Mouse (Mus musculus): ENCODE measurements at regions not wholly inside any gene's neighbourhood (a gene's known extent, or its start where the extent isn't known, plus 50 kb on each side); places are given as distances from the start of the nearest gene placed in this dataset.
"Not testable (repeated sequence)": the region's sequence is repeated elsewhere in the genome, so short reads cannot be mapped to it uniquely, and the experiment has no call there.

- 56% methylated on average over 11 of the region's 11 CpGs for WGBS
- DNase-seq: no peak
- Histone ChIP-seq H3K4me1 (ENCODE audit: control insufficient read depth, insufficient read depth, low read length) (no peaks in the 10 kb centered on the region), H3K4me3 (replicated peaks; ENCODE audit: extremely low read depth, low read depth, low read length) (no peak overlapping the region)
- TF ChIP-seq CTCF (IDR thresholded peaks at IDR 0.05; ENCODE audit: insufficient read depth, low read length) (no peak), POLR2A (IDR thresholded peaks at IDR 0.05; ENCODE audit: borderline replicate concordance, extremely low read depth, low read depth, low read length) (no peak)
These were observed 59.9 kb upstream of the Bend4 start for GRCm38 (mm10) chr5:67487965-67488409.

DNA sequence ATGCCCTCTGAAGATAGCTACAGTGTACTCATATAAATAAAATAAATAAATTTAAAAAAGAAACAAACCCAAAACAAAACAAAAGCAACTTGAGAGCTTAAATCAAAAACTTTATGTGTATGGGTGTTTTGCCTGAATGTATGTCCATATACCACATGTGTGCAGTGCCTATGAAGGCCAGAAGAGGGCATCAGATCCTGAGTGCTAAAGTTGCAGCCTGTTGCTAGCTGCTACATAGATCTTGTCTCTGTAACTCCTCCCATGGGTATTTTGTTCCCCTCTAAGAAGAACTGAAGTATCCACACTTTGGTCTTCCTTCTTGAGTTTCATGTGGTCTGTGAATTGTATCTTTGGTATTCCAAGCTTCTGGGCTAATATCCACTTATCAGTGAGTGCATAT is 62.6 kb upstream of the Bend4 start:
- not testable (repeated sequence) for H3K4me1 ChIP-seq (ENCODE audit: control insufficient read depth, insufficient read depth, low read length); DNase-seq

GRCm38 (mm10) chr5:67492893-67493302 is 64.8 kb upstream of the Bend4 start:
- DNase-seq: no peak
- TF ChIP-seq POLR2A (IDR thresholded peaks at IDR 0.05; ENCODE audit: borderline replicate concordance, extremely low read depth, low read depth, low read length) (no peak), CTCF (IDR thresholded peaks at IDR 0.05; ENCODE audit: insufficient read depth, low read length) (no peak)
- no peaks in the 10 kb centered on the region for H3K4me1 ChIP-seq (ENCODE audit: control insufficient read depth, insufficient read depth, low read length)
- 31% methylated on average over 9 of the region's 9 CpGs for WGBS
- no peak overlapping the region for H3K4me3 ChIP-seq (replicated peaks; ENCODE audit: extremely low read depth, low read depth, low read length)

More for the DNA sequence above, 62.6 kb upstream of the Bend4 start:
- H3K4me3 ChIP-seq (replicated peaks; ENCODE audit: extremely low read depth, low read depth, low read length): not testable (repeated sequence)

- no peak for DNase-seq
- TF ChIP-seq POLR2A (IDR thresholded peaks at IDR 0.05; ENCODE audit: borderline replicate concordance, extremely low read depth, low read depth, low read length) (no peak), CTCF (IDR thresholded peaks at IDR 0.05; ENCODE audit: insufficient read depth, low read length) (no peak)
- H3K4me3 ChIP-seq (replicated peaks; ENCODE audit: extremely low read depth, low read depth, low read length): no peak overlapping the region
- H3K4me1 ChIP-seq (ENCODE audit: control insufficient read depth, insufficient read depth, low read length): no peaks in the 10 kb centered on the region
- WGBS: 78% methylated on average over 7 of the region's 7 CpGs
These were observed 68.6 kb upstream of the Bend4 start for GRCm38 (mm10) chr5:67496710-67497109.

DNA sequence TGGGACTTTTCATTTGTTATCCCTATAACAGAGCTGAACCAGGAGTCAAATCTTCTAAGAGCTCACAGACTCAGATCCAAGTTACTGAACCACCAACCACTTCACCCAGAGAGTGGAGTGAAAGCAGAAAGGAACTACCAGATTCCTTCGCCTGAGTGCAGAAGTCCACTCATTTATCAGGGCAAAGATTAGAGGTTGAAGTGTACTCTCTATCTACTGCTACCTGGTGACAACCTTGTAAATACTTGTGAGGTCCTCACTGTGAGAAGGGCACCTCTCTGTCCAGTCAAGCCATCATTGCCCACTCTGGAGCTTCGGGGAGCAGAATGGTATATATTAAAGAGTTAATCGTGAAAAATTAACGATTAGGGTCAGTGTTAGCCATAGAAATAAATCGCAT is 87.4 kb upstream of the Shisa3 start:
- H3K4me3 ChIP-seq (replicated peaks; ENCODE audit: extremely low read depth, low read depth, low read length): no peak overlapping the region
- 87% methylated on average over 5 of the region's 5 CpGs for WGBS
- no peak for TF ChIP-seq CTCF (IDR thresholded peaks at IDR 0.05; ENCODE audit: insufficient read depth, low read length)
- no peak for TF ChIP-seq POLR2A (IDR thresholded peaks at IDR 0.05; ENCODE audit: borderline replicate concordance, extremely low read depth, low read depth, low read length)
- no peak for DNase-seq
- H3K4me1 ChIP-seq (ENCODE audit: control insufficient read depth, insufficient read depth, low read length): no peaks in the 10 kb centered on the region

GRCm38 (mm10) chr5:67521423-67521912 is 86.2 kb upstream of the Shisa3 start:
- TF ChIP-seq POLR2A (IDR thresholded peaks at IDR 0.05; ENCODE audit: borderline replicate concordance, extremely low read depth, low read depth, low read length): no peak
- TF ChIP-seq CTCF (IDR thresholded peaks at IDR 0.05; ENCODE audit: insufficient read depth, low read length): no peak
- H3K4me1 ChIP-seq (ENCODE audit: control insufficient read depth, insufficient read depth, low read length): no peaks in the 10 kb centered on the region
- no peak overlapping the region for H3K4me3 ChIP-seq (replicated peaks; ENCODE audit: extremely low read depth, low read depth, low read length)
- DNase-seq: no peak
- 61% methylated on average over 3 of the region's 3 CpGs for WGBS

DNA sequence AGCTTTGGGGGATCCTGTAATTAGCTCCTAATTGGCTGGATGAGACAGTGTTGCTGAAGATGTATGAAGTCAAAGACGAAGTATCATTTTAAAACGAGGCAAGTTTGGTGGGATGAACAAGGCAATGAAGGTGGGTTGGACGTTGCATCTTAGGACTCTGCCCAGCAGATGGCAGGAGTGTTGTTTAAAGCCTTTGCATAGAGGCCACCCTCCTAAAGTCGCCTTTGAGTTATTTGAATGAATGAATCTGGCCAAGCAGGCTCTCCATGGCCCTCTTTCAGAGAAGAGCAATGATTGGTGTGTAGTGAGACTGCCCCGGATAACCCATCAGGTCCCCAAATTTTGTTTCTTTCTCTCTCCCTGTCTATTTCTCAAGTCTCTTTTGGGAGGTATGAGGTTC is 77.5 kb upstream of the Shisa3 start:
- no peak for DNase-seq
- no peak for TF ChIP-seq CTCF (IDR thresholded peaks at IDR 0.05; ENCODE audit: insufficient read depth, low read length)
- no peak overlapping the region for H3K4me3 ChIP-seq (replicated peaks; ENCODE audit: extremely low read depth, low read depth, low read length)
- WGBS: 44% methylated on average over 5 of the region's 5 CpGs
- H3K4me1 ChIP-seq (ENCODE audit: control insufficient read depth, insufficient read depth, low read length): no peaks in the 10 kb centered on the region

- TF ChIP-seq POLR2A (IDR thresholded peaks at IDR 0.05; ENCODE audit: borderline replicate concordance, extremely low read depth, low read depth, low read length): no peak
- peak; percentile 39; the same call in 1 of the 2 replicates for TF ChIP-seq CTCF (IDR thresholded peaks at IDR 0.05; ENCODE audit: insufficient read depth, low read length)
- WGBS: 43% methylated on average over 8 of the region's 8 CpGs
- Histone ChIP-seq H3K4me3 (replicated peaks; ENCODE audit: extremely low read depth, low read depth, low read length) (no peak overlapping the region), H3K4me1 (ENCODE audit: control insufficient read depth, insufficient read depth, low read length) (no peaks in the 10 kb centered on the region)
- peak; percentile 11 for DNase-seq
These were observed 76.7 kb upstream of the Shisa3 start for GRCm38 (mm10) chr5:67530957-67531356.

DNA sequence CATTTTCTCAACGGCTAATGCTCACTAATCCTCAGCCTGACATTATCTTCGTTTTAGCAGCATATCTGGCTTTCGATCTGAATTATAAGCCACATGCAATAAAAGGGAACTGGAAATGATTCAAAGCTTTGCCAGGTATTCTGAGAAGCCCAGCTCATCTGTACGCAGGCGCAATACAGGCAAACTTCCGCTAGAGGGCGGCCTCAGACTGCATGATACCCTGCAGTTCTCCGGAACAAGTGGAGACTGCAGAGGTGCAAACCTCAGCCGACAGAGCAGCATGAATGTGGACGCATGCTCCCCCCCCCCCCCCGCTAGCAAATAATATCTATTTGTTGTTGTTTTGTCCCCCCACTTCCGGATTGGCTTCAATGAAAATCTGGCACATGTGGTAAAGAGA is 75.3 kb upstream of the Shisa3 start:
- no peak overlapping the region for H3K4me3 ChIP-seq (replicated peaks; ENCODE audit: extremely low read depth, low read depth, low read length)
- TF ChIP-seq POLR2A (IDR thresholded peaks at IDR 0.05; ENCODE audit: borderline replicate concordance, extremely low read depth, low read depth, low read length) (no peak), CTCF (IDR thresholded peaks at IDR 0.05; ENCODE audit: insufficient read depth, low read length) (peak; percentile 98)
- no peaks in the 10 kb centered on the region for H3K4me1 ChIP-seq (ENCODE audit: control insufficient read depth, insufficient read depth, low read length)
- DNase-seq: peak; percentile 62
- WGBS: 2% methylated on average over 12 of the region's 12 CpGs

- WGBS: 34% methylated on average over 15 of the region's 15 CpGs
- H3K4me1 ChIP-seq (ENCODE audit: control insufficient read depth, insufficient read depth, low read length): no peaks in the 10 kb centered on the region
- peak; percentile 5 for DNase-seq
- TF ChIP-seq POLR2A (IDR thresholded peaks at IDR 0.05; ENCODE audit: borderline replicate concordance, extremely low read depth, low read depth, low read length): no peak
- TF ChIP-seq CTCF (IDR thresholded peaks at IDR 0.05; ENCODE audit: insufficient read depth, low read length): no peak
- no peak overlapping the region for H3K4me3 ChIP-seq (replicated peaks; ENCODE audit: extremely low read depth, low read depth, low read length)
These were observed 74.9 kb upstream of the Shisa3 start for GRCm38 (mm10) chr5:67532756-67533255.
